Mouse (Mus musculus): ENCODE measurements around the gene Gm30191. TPM values are rescaled to one million over a fixed set of nuclear protein-coding genes. Genes with fewer than 3 reads are reported as not detected.
"Not testable (repeated sequence)": the region's sequence is repeated elsewhere in the genome, so short reads cannot be mapped to it uniquely, and the experiment has no call there.

The Gm30191 gene
- polyA plus RNA-seq, 1 experiment = not detected

DNA sequence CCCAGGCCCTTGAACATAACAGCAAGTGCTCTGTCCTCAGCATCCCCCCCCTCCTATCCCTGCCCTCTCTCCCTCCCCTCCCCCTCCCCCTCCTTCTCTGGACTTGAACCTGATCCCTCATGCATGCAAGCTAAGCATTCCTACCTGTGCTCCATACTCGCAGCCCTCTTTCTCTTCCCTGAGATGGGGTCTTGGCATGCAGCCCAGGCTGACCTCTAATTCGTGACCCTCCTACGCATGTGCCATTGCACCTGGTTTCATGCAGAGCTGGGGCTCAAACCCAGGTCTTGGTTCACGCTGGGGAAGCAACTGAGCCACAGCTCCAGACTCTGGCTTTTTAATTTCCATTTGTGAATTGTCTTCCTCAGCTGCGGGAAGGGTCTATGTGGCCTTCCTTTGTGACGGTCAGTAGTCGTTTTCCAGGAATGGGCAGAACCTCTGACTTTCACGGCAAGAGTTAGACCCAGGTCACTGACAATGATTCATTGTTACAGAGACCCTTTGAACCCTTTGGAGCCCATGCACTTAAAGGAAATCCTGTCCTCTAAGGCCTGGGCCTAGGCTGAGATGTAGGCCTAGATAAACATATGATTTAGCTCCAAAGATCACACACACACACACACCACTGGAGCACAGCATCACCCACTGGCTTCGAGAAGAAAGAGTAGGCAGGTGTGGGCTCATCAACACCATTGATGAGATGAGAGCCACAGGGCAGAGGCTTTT lies 19.3 kb downstream of the Gm30191 start:
- Histone ChIP-seq H3K4me3 (no peak overlapping the region), H3ac (ENCODE audit: control insufficient read depth, insufficient read length) (no peak overlapping the region), H3K36me3 (ENCODE audit: control insufficient read depth, insufficient read depth) (no peaks in the 10 kb centered on the region), H3K4me2 (ENCODE audit: low read depth) (no peak overlapping the region), H3K27me3 (ENCODE audit: control insufficient read depth, insufficient read depth, insufficient read length) (no peaks in the 10 kb centered on the region), H3K79me2 (ENCODE audit: control insufficient read depth, insufficient read depth) (no peaks in the 10 kb centered on the region)
- TF ChIP-seq MYOG (IDR thresholded peaks at IDR 0.05; ENCODE audit: control insufficient read depth in 1 of 3, insufficient read depth in 1 of 3, insufficient read length in 2 of 3, low read depth in 2 of 3) (no peak), TCF12 (IDR thresholded peaks at IDR 0.05; ENCODE audit: insufficient read depth, poor library complexity, severe bottlenecking) (no peak), MYOD1 (IDR thresholded peaks at IDR 0.05; ENCODE audit: control insufficient read depth in 1 of 3, insufficient read length in 2 of 3, low read depth in 2 of 3) (no peak), POLR2A (IDR thresholded peaks at IDR 0.05; ENCODE audit: insufficient read length, low read depth) (no peak), CEBPB (IDR thresholded peaks at IDR 0.05; ENCODE audit: insufficient read depth, poor library complexity, severe bottlenecking) (no peak), MAX (IDR thresholded peaks at IDR 0.05; ENCODE audit: low read depth) (no peak), POLR2AphosphoS2 (IDR thresholded peaks at IDR 0.05; ENCODE audit: insufficient read length, low read depth) (no peak), USF1 (IDR thresholded peaks at IDR 0.05; ENCODE audit: low read depth) (no peak)

DNA sequence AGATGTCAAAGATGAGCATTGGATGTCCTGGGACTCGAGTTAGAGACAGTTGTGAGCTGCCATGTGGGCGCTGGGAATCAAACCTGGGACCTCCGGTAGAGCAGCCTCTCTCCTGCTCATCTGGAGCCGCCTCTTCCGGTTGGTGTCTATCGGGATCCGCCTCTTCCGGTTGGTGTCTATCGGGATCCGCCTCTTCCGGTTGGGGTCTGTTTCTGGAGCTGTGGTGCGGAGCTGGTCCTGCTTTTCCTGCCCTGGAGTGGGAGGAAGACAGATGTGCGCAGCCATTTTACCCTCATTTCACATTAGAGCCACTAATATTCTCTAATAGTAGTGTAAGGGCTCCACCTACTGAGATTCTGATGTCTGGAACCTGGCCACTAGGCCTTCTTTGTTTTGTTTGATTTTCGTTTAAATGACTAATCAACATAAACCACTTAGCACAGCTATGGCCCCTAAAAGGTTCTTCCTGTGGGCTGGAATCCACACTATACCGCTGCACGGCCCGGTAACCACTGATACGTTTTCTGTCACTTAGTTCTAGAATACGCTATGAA lies 21.4 kb downstream of the Gm30191 start:
- no peak for TF ChIP-seq SRF (IDR thresholded peaks at IDR 0.05; ENCODE audit: control insufficient read depth, insufficient read length, low read depth)
- no peak for TF ChIP-seq TCF12 (IDR thresholded peaks at IDR 0.05; ENCODE audit: insufficient read depth, poor library complexity, severe bottlenecking)
- no peak for TF ChIP-seq USF1 (IDR thresholded peaks at IDR 0.05; ENCODE audit: low read depth)
- TF ChIP-seq MYOD1 (IDR thresholded peaks at IDR 0.05; ENCODE audit: control insufficient read depth in 1 of 3, insufficient read length in 2 of 3, low read depth in 2 of 3) = no peak
- TF ChIP-seq REST (IDR thresholded peaks at IDR 0.05; ENCODE audit: insufficient read depth, insufficient read length) = no peak
- no peak for TF ChIP-seq POLR2AphosphoS2 (IDR thresholded peaks at IDR 0.05; ENCODE audit: insufficient read length, low read depth)
- TF ChIP-seq MYOG (IDR thresholded peaks at IDR 0.05; ENCODE audit: control insufficient read depth in 1 of 3, insufficient read depth in 1 of 3, insufficient read length in 2 of 3, low read depth in 2 of 3) = no peak
- no peak for TF ChIP-seq CEBPB (IDR thresholded peaks at IDR 0.05; ENCODE audit: insufficient read depth, poor library complexity, severe bottlenecking)
- no peak for TF ChIP-seq TCF3 (IDR thresholded peaks at IDR 0.05; ENCODE audit: insufficient read length, low read depth)
- TF ChIP-seq POLR2A (IDR thresholded peaks at IDR 0.05; ENCODE audit: insufficient read length, low read depth) = no peak
- TF ChIP-seq MAX (IDR thresholded peaks at IDR 0.05; ENCODE audit: low read depth) = no peak
- TF ChIP-seq E2F4 (IDR thresholded peaks at IDR 0.05; ENCODE audit: insufficient read depth) = no peak
- Histone ChIP-seq H3ac (ENCODE audit: control insufficient read depth, insufficient read length) (no peak overlapping the region), H3K4me2 (ENCODE audit: low read depth) (no peak overlapping the region)

DNA sequence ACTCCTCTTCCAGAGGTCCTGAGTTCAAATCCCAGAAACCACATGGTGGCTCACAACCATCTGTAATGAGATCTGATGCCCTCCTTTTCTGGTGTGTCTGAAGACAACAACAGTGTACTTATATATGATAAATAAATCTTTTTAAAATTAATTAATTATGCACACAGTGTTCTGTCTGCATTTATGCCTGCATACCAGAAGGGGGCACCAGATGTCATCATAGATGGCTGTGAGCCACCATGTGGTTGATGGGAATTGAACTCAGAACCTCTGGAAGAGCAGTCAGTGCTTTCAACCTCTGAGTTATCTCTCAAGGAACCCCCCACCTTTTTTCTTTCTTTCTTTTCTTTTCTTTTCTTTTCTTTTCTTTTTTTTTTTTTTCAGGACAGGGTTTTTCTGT lies 22.9 kb downstream of the Gm30191 start:
- not testable (repeated sequence) for H3ac ChIP-seq (ENCODE audit: control insufficient read depth, insufficient read length); H3K27me3 ChIP-seq (ENCODE audit: control insufficient read depth, insufficient read depth, insufficient read length); H3K4me3 ChIP-seq; H3K36me3 ChIP-seq (ENCODE audit: control insufficient read depth, insufficient read depth); H3K79me2 ChIP-seq (ENCODE audit: control insufficient read depth, insufficient read depth); H3K4me2 ChIP-seq (ENCODE audit: low read depth)

More for the DNA sequence above, 21.4 kb downstream of the Gm30191 start:
- Histone ChIP-seq H3K79me2 (ENCODE audit: control insufficient read depth, insufficient read depth) (no peaks in the 10 kb centered on the region), H3K36me3 (ENCODE audit: control insufficient read depth, insufficient read depth) (no peaks in the 10 kb centered on the region), H3K4me3 (no peak overlapping the region), H3K27me3 (ENCODE audit: control insufficient read depth, insufficient read depth, insufficient read length) (no peaks in the 10 kb centered on the region)

DNA sequence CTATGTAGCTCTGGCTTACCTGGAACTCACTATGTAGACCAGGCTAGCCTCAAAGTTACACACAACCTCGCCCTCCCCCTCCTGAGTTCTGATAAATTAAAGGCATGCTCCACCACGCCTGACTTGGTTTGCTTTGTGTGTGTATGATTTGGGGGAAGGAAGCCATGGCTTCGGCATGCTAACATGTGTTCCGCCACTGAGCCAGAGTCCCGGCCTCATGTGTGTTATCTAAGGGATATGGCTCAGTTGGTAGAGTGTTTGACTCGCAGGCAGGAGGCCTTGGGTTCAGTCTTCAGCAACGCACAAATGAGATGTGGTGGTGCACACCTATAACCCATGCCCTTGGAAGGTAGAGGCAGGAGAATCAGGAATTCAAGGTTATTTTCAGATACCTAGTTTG lies 25.2 kb downstream of the Gm30191 start:
- H3K27me3 ChIP-seq (ENCODE audit: control insufficient read depth, insufficient read depth, insufficient read length) = no peaks in the 10 kb centered on the region
- TF ChIP-seq TCF3 (IDR thresholded peaks at IDR 0.05; ENCODE audit: insufficient read length, low read depth) (no peak), REST (IDR thresholded peaks at IDR 0.05; ENCODE audit: insufficient read depth, insufficient read length) (no peak), MYOD1 (IDR thresholded peaks at IDR 0.05; ENCODE audit: control insufficient read depth in 1 of 3, insufficient read length in 2 of 3, low read depth in 2 of 3) (no peak), MAX (IDR thresholded peaks at IDR 0.05; ENCODE audit: low read depth) (no peak), USF1 (IDR thresholded peaks at IDR 0.05; ENCODE audit: low read depth) (no peak), POLR2AphosphoS2 (IDR thresholded peaks at IDR 0.05; ENCODE audit: insufficient read length, low read depth) (no peak), POLR2A (IDR thresholded peaks at IDR 0.05; ENCODE audit: insufficient read length, low read depth) (no peak), E2F4 (IDR thresholded peaks at IDR 0.05; ENCODE audit: insufficient read depth) (no peak), MYOG (IDR thresholded peaks at IDR 0.05; ENCODE audit: control insufficient read depth in 1 of 3, insufficient read depth in 1 of 3, insufficient read length in 2 of 3, low read depth in 2 of 3) (no peak)
- no peaks in the 10 kb centered on the region for H3K79me2 ChIP-seq (ENCODE audit: control insufficient read depth, insufficient read depth)
- peaks cover 1% of the 10 kb centered on the region for H3K36me3 ChIP-seq (ENCODE audit: control insufficient read depth, insufficient read depth)
- H3K4me2 ChIP-seq (ENCODE audit: low read depth) = no peak overlapping the region
- no peak overlapping the region for H3K4me3 ChIP-seq
- no peak overlapping the region for H3ac ChIP-seq (ENCODE audit: control insufficient read depth, insufficient read length)

DNA sequence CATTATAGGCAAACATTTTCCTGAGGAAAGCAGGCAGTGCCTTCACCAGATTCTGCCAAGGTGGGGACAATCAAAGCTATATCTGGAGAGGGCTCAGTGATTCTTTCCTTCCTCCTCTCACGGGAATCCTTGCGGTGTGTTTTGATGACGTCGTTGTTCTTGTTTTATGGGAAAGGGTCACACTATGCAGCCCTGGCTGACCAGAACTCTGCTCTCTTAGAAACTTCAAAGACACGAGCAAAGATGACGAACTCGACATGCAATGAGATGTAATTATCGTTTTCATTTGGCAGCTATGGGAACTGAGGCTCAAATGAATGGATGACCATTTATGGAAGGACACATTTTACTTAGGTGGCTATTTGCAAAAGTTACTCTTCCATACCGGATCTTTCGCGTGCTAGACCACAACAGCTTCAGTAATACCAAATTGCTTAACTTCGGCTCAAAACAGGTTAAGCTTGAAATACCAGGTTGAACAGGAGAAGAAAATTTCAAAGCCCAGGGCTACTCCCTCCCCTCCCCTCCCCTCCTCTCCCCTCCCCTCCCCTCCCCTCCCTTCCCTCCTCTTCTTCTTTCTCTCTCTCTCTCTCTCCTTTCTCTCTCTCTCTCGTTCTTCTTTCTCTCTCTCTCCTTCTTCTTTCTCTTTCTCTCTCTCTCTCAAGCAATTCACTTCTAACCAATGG lies 26.1 kb downstream of the Gm30191 start:
- no peak overlapping the region for H3ac ChIP-seq (ENCODE audit: control insufficient read depth, insufficient read length)
- peaks cover 9% of the 10 kb centered on the region for H3K36me3 ChIP-seq (ENCODE audit: control insufficient read depth, insufficient read depth)
- H3K79me2 ChIP-seq (ENCODE audit: control insufficient read depth, insufficient read depth) = no peaks in the 10 kb centered on the region
- no peak for TF ChIP-seq POLR2AphosphoS2 (IDR thresholded peaks at IDR 0.05; ENCODE audit: insufficient read length, low read depth)
- TF ChIP-seq CEBPB (IDR thresholded peaks at IDR 0.05; ENCODE audit: insufficient read depth, poor library complexity, severe bottlenecking) = no peak
- no peak for TF ChIP-seq TCF3 (IDR thresholded peaks at IDR 0.05; ENCODE audit: insufficient read length, low read depth)
- TF ChIP-seq USF1 (IDR thresholded peaks at IDR 0.05; ENCODE audit: low read depth) = no peak
- TF ChIP-seq MAX (IDR thresholded peaks at IDR 0.05; ENCODE audit: low read depth) = no peak
- TF ChIP-seq SRF (IDR thresholded peaks at IDR 0.05; ENCODE audit: control insufficient read depth, insufficient read length, low read depth) = no peak
- no peak for TF ChIP-seq REST (IDR thresholded peaks at IDR 0.05; ENCODE audit: insufficient read depth, insufficient read length)
- no peak for TF ChIP-seq MYOG (IDR thresholded peaks at IDR 0.05; ENCODE audit: control insufficient read depth in 1 of 3, insufficient read depth in 1 of 3, insufficient read length in 2 of 3, low read depth in 2 of 3)
- no peak for TF ChIP-seq POLR2A (IDR thresholded peaks at IDR 0.05; ENCODE audit: insufficient read length, low read depth)
- no peak for TF ChIP-seq E2F4 (IDR thresholded peaks at IDR 0.05; ENCODE audit: insufficient read depth)
- H3K4me3 ChIP-seq = no peak overlapping the region
- H3K4me2 ChIP-seq (ENCODE audit: low read depth) = peak overlapping the region; percentile 34
- H3K27me3 ChIP-seq (ENCODE audit: control insufficient read depth, insufficient read depth, insufficient read length) = no peaks in the 10 kb centered on the region

Data from myocyte (in vitro differentiated cells).